Mouse (Mus musculus): Measurements from ENCODE around the gene Gm49486. TPM values are rescaled to one million over a fixed set of nuclear protein-coding genes. Genes with fewer than 3 reads are reported as not detected.
A peak's percentile ranks its signal among the peaks of the same experiment; 100 is the strongest.

The Gm49486 gene
- polyA plus RNA-seq, 1 experiment = not detected

DNA sequence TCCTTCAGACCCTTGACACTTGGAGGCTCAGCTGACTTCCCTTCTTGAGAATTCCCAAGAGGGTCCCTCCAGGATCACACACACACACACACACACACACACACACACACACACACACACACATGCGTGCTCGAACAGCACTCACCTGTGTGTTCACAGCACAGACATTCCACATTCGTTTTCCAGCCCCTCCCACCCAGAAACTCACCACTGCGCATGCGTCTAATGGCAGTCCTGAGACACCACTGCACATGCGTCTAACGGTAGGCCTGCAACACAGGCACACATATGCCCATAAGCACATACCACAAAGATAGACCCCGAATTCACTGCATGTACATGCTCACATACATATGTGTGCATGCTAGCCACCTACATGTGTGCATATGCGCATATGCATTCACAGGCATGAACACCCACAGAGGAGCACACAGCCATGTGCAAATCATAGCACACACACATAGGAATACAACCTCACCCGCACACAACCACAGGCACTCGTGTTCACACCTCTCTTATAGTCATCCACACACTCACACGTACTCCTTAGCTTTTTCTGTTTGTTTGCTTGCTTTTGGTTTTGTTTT is 29.7 kb upstream of the Gm49486 start:
- H3K4me1 ChIP-seq (ENCODE audit: control insufficient read depth) = no peaks in the 10 kb centered on the region
- no peak overlapping the region for H3K4me3 ChIP-seq (replicated peaks)
- no peaks in the 10 kb centered on the region for H3K36me3 ChIP-seq (ENCODE audit: control insufficient read depth)
- no peaks in the 10 kb centered on the region for H3K27me3 ChIP-seq (ENCODE audit: control insufficient read depth)
- no peak for TF ChIP-seq GATA1 (IDR thresholded peaks at IDR 0.05; ENCODE audit: low read length)
- TF ChIP-seq TAL1 (IDR thresholded peaks at IDR 0.05; ENCODE audit: low read length) = no peak
- no peaks in the 10 kb centered on the region for H3K9me3 ChIP-seq (ENCODE audit: control insufficient read depth, low read length)

- no peaks in the 10 kb centered on the region for H3K36me3 ChIP-seq (ENCODE audit: control insufficient read depth)
- H3K9me3 ChIP-seq (ENCODE audit: control insufficient read depth, low read length) = no peaks in the 10 kb centered on the region
- H3K27me3 ChIP-seq (ENCODE audit: control insufficient read depth) = no peaks in the 10 kb centered on the region
- TF ChIP-seq TAL1 (IDR thresholded peaks at IDR 0.05; ENCODE audit: low read length) (no peak), GATA1 (IDR thresholded peaks at IDR 0.05; ENCODE audit: low read length) (no peak)
- H3K4me3 ChIP-seq (replicated peaks) = no peak overlapping the region
- no peaks in the 10 kb centered on the region for H3K4me1 ChIP-seq (ENCODE audit: control insufficient read depth)
Measured at GRCm38 (mm10) chr15:79201491-79202150, 27.6 kb upstream of the Gm49486 start.

DNA sequence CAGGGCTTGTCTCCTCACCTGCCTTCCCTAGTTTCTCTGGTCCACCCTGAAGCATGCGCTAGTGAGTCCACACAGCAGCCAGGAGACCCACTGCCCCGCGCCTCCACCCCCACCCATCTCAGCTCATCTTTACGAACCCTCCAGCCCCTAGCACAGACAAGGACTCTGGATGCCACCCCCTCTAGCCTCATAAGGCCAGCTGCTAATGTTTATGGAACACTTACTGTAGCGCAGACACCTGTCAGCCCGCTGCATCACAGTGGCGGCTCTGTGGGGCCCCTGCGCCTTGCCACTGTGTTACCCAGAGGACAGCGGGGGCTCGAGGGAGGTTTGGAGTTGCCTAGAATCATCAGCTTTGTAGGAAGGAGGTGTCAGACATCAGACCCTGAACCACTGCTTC is 26.6 kb upstream of the Gm49486 start:
- Histone ChIP-seq H3K9me3 (ENCODE audit: control insufficient read depth, low read length) (no peaks in the 10 kb centered on the region), H3K4me3 (replicated peaks) (no peak overlapping the region), H3K27me3 (ENCODE audit: control insufficient read depth) (no peaks in the 10 kb centered on the region), H3K4me1 (ENCODE audit: control insufficient read depth) (no peaks in the 10 kb centered on the region), H3K36me3 (ENCODE audit: control insufficient read depth) (no peaks in the 10 kb centered on the region)
- TF ChIP-seq TAL1 (IDR thresholded peaks at IDR 0.05; ENCODE audit: low read length) = no peak
- TF ChIP-seq GATA1 (IDR thresholded peaks at IDR 0.05; ENCODE audit: low read length) = no peak

- Histone ChIP-seq H3K27me3 (ENCODE audit: control insufficient read depth) (no peaks in the 10 kb centered on the region), H3K4me1 (ENCODE audit: control insufficient read depth) (peaks cover 2% of the 10 kb centered on the region; the same call in 1 of the 2 replicates)
- TF ChIP-seq GATA1 (IDR thresholded peaks at IDR 0.05; ENCODE audit: low read length) = no peak
- TF ChIP-seq TAL1 (IDR thresholded peaks at IDR 0.05; ENCODE audit: low read length) = no peak
Measured at GRCm38 (mm10) chr15:79208211-79208610, 21.0 kb upstream of the Gm49486 start.

GRCm38 (mm10) chr15:79208758-79209439 is 20.3 kb upstream of the Gm49486 start:
- no peak for TF ChIP-seq TAL1 (IDR thresholded peaks at IDR 0.05; ENCODE audit: low read length)
- no peaks in the 10 kb centered on the region for H3K27me3 ChIP-seq (ENCODE audit: control insufficient read depth)
- peaks cover 2% of the 10 kb centered on the region; the same call in 1 of the 2 replicates for H3K4me1 ChIP-seq (ENCODE audit: control insufficient read depth)
- H3K4me3 ChIP-seq (replicated peaks) = peak overlapping the region; percentile 43
- no peaks in the 10 kb centered on the region for H3K9me3 ChIP-seq (ENCODE audit: control insufficient read depth, low read length)
- H3K36me3 ChIP-seq (ENCODE audit: control insufficient read depth) = no peaks in the 10 kb centered on the region

More at GRCm38 (mm10) chr15:79208211-79208610, 21.0 kb upstream of the Gm49486 start:
- no peaks in the 10 kb centered on the region for H3K36me3 ChIP-seq (ENCODE audit: control insufficient read depth)
- no peak overlapping the region for H3K4me3 ChIP-seq (replicated peaks)
- no peaks in the 10 kb centered on the region for H3K9me3 ChIP-seq (ENCODE audit: control insufficient read depth, low read length)

DNA sequence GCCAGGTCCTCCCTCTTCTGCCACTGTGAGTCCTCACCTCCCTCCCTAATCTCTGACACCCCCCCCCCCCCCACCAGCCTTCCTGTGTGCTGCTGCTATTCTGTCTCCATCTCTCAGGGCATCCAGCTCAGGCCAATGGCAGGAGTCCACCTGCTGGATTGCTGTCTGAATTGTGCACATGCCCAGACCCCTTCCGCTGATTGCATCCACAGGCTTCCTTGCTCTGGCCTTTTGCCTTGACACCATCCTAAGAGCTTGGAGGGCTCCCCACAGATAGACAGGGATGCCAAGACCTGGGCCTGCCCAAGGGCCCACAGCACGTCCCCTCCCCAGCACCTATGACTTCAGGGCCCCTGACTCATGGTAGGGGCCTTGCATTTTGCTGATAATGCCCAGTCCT is 18.8 kb upstream of the Gm49486 start:
- Histone ChIP-seq H3K4me1 (ENCODE audit: control insufficient read depth) (peaks cover 2% of the 10 kb centered on the region; the same call in 1 of the 2 replicates), H3K36me3 (ENCODE audit: control insufficient read depth) (no peaks in the 10 kb centered on the region), H3K4me3 (replicated peaks) (no peak overlapping the region), H3K9me3 (ENCODE audit: control insufficient read depth, low read length) (no peaks in the 10 kb centered on the region), H3K27me3 (ENCODE audit: control insufficient read depth) (no peaks in the 10 kb centered on the region)
- TF ChIP-seq TAL1 (IDR thresholded peaks at IDR 0.05; ENCODE audit: low read length) = no peak

DNA sequence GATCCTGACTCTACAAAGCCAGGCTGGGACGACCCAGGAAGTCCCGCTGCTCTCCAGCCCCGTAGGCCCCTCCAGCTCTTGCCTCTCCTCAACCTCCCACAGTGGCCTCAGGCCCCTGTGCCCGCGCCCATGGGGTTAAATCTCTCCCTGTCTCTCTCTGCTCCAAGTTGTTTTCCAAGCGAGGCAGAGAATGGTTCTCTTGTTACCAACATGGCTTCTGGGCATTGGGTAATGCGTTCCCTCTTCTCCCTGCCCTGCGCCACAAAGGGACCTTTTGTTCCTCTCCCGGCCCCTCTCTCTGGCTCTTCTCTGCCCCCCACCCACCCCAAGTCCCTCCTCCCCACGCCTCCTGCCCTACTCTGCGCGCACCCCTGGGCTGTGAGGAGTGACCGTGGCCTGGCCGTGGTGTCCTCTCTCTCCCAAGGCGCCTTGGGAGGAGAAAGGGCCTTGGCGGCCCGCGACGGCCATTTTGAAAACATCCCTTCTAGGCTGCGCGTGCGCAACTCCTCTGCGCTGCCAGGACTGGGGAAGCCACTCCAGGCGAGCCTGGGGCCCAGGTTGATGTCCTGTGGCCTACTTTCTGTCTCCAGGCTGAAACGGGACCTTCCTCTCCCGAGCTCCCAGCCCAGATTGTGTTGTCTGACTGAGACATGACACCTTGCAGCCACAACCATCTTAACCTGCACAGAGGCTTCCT is 16.3 kb upstream of the Gm49486 start:
- no peaks in the 10 kb centered on the region for H3K9me3 ChIP-seq (ENCODE audit: control insufficient read depth, low read length)
- H3K36me3 ChIP-seq (ENCODE audit: control insufficient read depth) = no peaks in the 10 kb centered on the region
- no peak overlapping the region for H3K4me3 ChIP-seq (replicated peaks)
- H3K27me3 ChIP-seq (ENCODE audit: control insufficient read depth) = no peaks in the 10 kb centered on the region
- TF ChIP-seq TAL1 (IDR thresholded peaks at IDR 0.05; ENCODE audit: low read length) = no peak
- no peak for TF ChIP-seq GATA1 (IDR thresholded peaks at IDR 0.05; ENCODE audit: low read length)
- peaks cover 2% of the 10 kb centered on the region; the same call in 1 of the 2 replicates for H3K4me1 ChIP-seq (ENCODE audit: control insufficient read depth)

GRCm38 (mm10) chr15:79213591-79213990 is 15.6 kb upstream of the Gm49486 start:
- no peaks in the 10 kb centered on the region for H3K9me3 ChIP-seq (ENCODE audit: control insufficient read depth, low read length)
- TF ChIP-seq TAL1 (IDR thresholded peaks at IDR 0.05; ENCODE audit: low read length) (no peak), GATA1 (IDR thresholded peaks at IDR 0.05; ENCODE audit: low read length) (no peak)
- peaks cover 2% of the 10 kb centered on the region; the same call in 1 of the 2 replicates for H3K4me1 ChIP-seq (ENCODE audit: control insufficient read depth)
- H3K4me3 ChIP-seq (replicated peaks) = no peak overlapping the region
- H3K27me3 ChIP-seq (ENCODE audit: control insufficient read depth) = no peaks in the 10 kb centered on the region
- no peaks in the 10 kb centered on the region for H3K36me3 ChIP-seq (ENCODE audit: control insufficient read depth)

DNA sequence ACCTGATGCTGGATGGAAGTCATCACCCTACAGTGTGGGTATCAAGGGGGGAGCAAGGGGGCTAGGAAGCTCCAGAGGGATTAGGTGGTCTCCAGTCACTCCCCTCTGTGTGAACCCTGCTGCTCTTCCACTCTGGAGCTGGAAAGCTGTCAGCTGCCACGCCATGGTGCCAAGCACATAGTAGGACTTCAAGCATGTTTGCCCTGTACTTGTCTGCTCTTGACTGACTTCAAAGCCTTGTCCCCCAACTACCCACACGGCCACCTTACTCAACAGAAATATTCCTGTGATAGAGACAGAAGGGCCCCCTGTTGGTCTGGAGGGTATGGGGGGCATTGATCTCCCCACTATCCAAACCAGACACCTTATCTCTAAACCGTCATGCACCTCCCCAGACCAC is 13.0 kb upstream of the Gm49486 start:
- Histone ChIP-seq H3K36me3 (ENCODE audit: control insufficient read depth) (no peaks in the 10 kb centered on the region), H3K9me3 (ENCODE audit: control insufficient read depth, low read length) (no peaks in the 10 kb centered on the region), H3K4me3 (replicated peaks) (no peak overlapping the region), H3K27me3 (ENCODE audit: control insufficient read depth) (no peaks in the 10 kb centered on the region), H3K4me1 (ENCODE audit: control insufficient read depth) (no peaks in the 10 kb centered on the region)
- TF ChIP-seq TAL1 (IDR thresholded peaks at IDR 0.05; ENCODE audit: low read length) = no peak
- no peak for TF ChIP-seq GATA1 (IDR thresholded peaks at IDR 0.05; ENCODE audit: low read length)
